Mouse (Mus musculus) limb, embryonic 13.5 days (tissue): Measurements from ENCODE around the gene Ppp2r3a. TPM values are rescaled to one million over a fixed set of nuclear protein-coding genes. Genes with fewer than 3 reads are reported as not detected.

Experiments used
- ATAC-seq: fragments of 200-750 bp; cut with Nextera tagmentation; 2 replicates; pipeline ENCODE4 v1.8.0; 2017; ENCODE audit warnings: low read depth, moderate number of reproducible peaks, moderate TSS enrichment; ENCODE audit not compliant: low FRiP score
- H3K27ac ChIP-seq: fragments of 300-500 bp; sonication (generic); 2 replicates; pipeline ENCODE4 v1.5.1; 2015; ENCODE audit warnings: inconsistent platforms, mild to moderate bottlenecking, moderate library complexity
- H3K27me3 ChIP-seq: fragments of 300-500 bp; sonication (generic); 2 replicates; pipeline ENCODE4 v1.6.1; 2015; ENCODE audit warnings: mild to moderate bottlenecking, inconsistent platforms
- H3K36me3 ChIP-seq: fragments of 300-500 bp; sonication (generic); 2 replicates; pipeline ENCODE4 v1.6.1; 2015; ENCODE audit warnings: inconsistent platforms, mild to moderate bottlenecking, moderate library complexity
- H3K4me1 ChIP-seq: fragments of 300-500 bp; sonication (generic); 2 replicates; pipeline ENCODE4 v1.6.1; 2015; ENCODE audit warnings: inconsistent platforms
- H3K4me2 ChIP-seq: fragments of 300-500 bp; sonication (generic); replicated peaks from 2 replicates; pipeline ENCODE4 v1.6.1; 2015; ENCODE audit warnings: inconsistent platforms, mild to moderate bottlenecking, moderate library complexity
- H3K4me3 ChIP-seq: fragments of 300-500 bp; sonication (generic); 2 replicates; pipeline ENCODE4 v1.5.1; 2015; ENCODE audit warnings: moderate library complexity, mild to moderate bottlenecking, inconsistent platforms
- H3K9ac ChIP-seq: fragments of 300-500 bp; sonication (generic); 2 replicates; pipeline ENCODE4 v1.6.1; 2015; ENCODE audit warnings: mild to moderate bottlenecking, inconsistent platforms
- H3K9me3 ChIP-seq: fragments of 300-500 bp; sonication (generic); 2 replicates; pipeline ENCODE4 v1.6.1; 2016; ENCODE audit warnings: inconsistent platforms
- WGBS: fragments of 180-500 bp; shearing (Covaris S2); methylation state at CpG from one replicate; pipeline ENCODE4 v1.1.7; 2015; 5-methylcytosine and 5-hydroxymethylcytosine counted together
- polyA plus RNA-seq: library from polyadenylated mRNA; unstranded; fragments of >200 nt; fragmentation: Nextera tagmentation; extraction: Ambion mirVana; gene quantifications from 2 replicates; pipeline ENCODE4 v1.2.1, GENCODE M21; 2015

Gene Ppp2r3a
- polyA plus RNA-seq, 1 experiment from 2014 or later = 18.1 TPM

DNA sequence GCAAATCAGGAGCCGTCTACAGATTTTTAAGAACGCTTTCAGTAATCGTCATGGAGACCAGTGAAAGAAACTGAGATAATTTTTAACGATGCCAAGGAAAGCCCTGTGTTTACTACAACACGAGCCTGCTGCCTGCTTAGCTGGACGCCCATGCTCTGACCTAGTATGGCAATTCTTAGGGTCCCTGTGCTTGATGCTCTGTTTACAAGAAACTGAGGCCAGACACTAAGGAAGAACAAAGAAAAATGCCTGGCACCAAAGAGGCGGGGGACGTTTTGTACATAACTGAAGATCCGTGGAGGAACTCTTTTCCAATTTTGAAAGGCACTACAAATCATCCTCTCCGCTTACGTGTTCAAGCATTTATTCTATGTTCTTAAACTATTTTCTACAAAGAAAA is 1.1 kb downstream of the Ppp2r3a start:
- peak overlapping the region; percentile 98 for H3K27ac ChIP-seq
- H3K4me1 ChIP-seq = peaks cover 17% of the 10 kb centered on the region
- no peaks in the 10 kb centered on the region for H3K27me3 ChIP-seq
- ATAC-seq = no peak
- WGBS = 2% methylated on average over 11 of the region's 11 CpGs
- H3K9me3 ChIP-seq = no peaks in the 10 kb centered on the region
- H3K4me3 ChIP-seq = peak overlapping the region; percentile 80
- peak overlapping the region; percentile 68 for H3K4me2 ChIP-seq
- peak overlapping the region; percentile 80 for H3K9ac ChIP-seq
- no peaks in the 10 kb centered on the region for H3K36me3 ChIP-seq

DNA sequence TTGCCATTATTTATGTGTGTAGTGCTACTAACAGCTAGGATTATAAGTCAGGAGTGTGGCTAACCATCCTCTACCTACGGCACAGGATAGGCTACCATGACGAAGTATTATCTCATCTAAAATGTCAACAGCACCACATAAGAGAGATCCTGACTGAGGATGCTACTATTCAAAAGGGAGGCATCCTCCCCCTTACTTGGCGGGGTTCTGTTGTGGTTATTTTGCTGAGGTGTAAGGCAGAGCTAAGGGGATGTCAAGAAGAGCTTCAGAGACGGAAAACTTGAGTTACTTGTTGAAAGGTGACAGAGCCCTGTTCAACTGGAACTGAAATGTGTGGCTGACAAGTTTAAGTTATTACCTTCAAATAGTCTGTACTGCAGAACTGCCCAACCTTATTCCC is 2.0 kb downstream of the Ppp2r3a start:
- no peaks in the 10 kb centered on the region for H3K9me3 ChIP-seq
- H3K9ac ChIP-seq = no peak overlapping the region
- peaks cover 17% of the 10 kb centered on the region for H3K4me1 ChIP-seq
- H3K27ac ChIP-seq = no peak overlapping the region
- ATAC-seq = no peak
- no peaks in the 10 kb centered on the region for H3K36me3 ChIP-seq
- no peak overlapping the region for H3K4me3 ChIP-seq
- peak overlapping the region; percentile 68 for H3K4me2 ChIP-seq
- H3K27me3 ChIP-seq = no peaks in the 10 kb centered on the region
- 72% methylated on average over 4 of the region's 4 CpGs for WGBS

GRCm38 (mm10) chr9:101247541-101247940 is 4.1 kb downstream of the Ppp2r3a start:
- 85% methylated on average over 7 of the region's 7 CpGs for WGBS
- H3K9ac ChIP-seq = no peak overlapping the region

DNA sequence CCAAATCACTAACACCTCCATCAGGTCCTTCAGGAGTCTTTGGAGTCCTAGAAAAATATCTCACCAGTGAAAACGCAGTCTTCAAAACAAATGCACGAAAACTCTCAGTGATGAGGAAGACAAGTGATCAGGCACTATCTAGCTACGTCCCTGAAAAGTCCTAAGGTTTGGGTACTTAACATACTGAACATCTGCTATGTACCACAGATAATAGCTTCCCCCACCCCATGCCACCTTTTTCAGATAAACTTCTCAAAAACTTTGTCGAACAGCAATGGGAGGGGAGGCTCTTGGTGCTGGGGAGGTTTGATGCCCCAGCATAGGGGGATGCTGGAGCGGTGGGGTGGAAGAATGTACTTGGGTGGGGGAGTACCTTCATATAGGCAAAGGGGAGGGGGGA is 6.1 kb downstream of the Ppp2r3a start:
- Histone ChIP-seq H3K27ac (no peak overlapping the region), H3K4me3 (no peak overlapping the region), H3K27me3 (no peaks in the 10 kb centered on the region), H3K36me3 (no peaks in the 10 kb centered on the region), H3K9ac (no peak overlapping the region), H3K4me1 (peaks cover 16% of the 10 kb centered on the region), H3K4me2 (no peak overlapping the region), H3K9me3 (no peaks in the 10 kb centered on the region)
- no peak for ATAC-seq
- 96% methylated on average over 5 of the region's 5 CpGs for WGBS

More at GRCm38 (mm10) chr9:101247541-101247940, 4.1 kb downstream of the Ppp2r3a start:
- Histone ChIP-seq H3K27ac (no peak overlapping the region), H3K4me2 (no peak overlapping the region), H3K9me3 (no peaks in the 10 kb centered on the region), H3K4me1 (peaks cover 17% of the 10 kb centered on the region), H3K27me3 (no peaks in the 10 kb centered on the region), H3K4me3 (no peak overlapping the region), H3K36me3 (no peaks in the 10 kb centered on the region)
- no peak for ATAC-seq

GRCm38 (mm10) chr9:101243711-101244110 is 7.9 kb downstream of the Ppp2r3a start:
- Histone ChIP-seq H3K4me3 (no peak overlapping the region), H3K36me3 (no peaks in the 10 kb centered on the region), H3K27me3 (no peaks in the 10 kb centered on the region), H3K4me2 (no peak overlapping the region), H3K9ac (no peak overlapping the region), H3K4me1 (no peaks in the 10 kb centered on the region), H3K9me3 (no peaks in the 10 kb centered on the region), H3K27ac (no peak overlapping the region)
- 69% methylated on average over 2 of the region's 2 CpGs for WGBS
- no peak for ATAC-seq

DNA sequence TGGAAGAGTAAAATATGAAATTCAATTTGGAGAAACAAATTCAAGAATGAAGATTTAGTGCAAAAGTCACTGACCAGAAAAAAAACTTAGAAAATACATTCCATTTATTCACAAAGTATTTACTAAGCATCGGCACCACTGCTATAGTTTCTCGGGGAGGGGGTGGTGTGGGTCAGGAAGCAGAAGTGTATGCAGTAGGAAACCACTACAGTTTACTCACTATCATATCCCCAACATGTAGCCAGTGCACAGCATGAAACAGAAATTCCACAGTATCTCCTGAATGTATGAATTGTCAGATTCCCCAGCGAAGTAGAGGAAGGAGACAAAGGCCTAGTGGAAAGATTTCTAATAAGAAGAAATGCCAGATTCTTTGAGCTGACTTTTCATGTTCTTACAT is 11.4 kb downstream of the Ppp2r3a start:
- no peaks in the 10 kb centered on the region for H3K27me3 ChIP-seq
- no peaks in the 10 kb centered on the region for H3K9me3 ChIP-seq
- no peak overlapping the region for H3K4me2 ChIP-seq
- no peak overlapping the region for H3K27ac ChIP-seq
- no peaks in the 10 kb centered on the region; the same call in 1 of the 2 replicates for H3K36me3 ChIP-seq
- no peak overlapping the region for H3K9ac ChIP-seq
- no peak for ATAC-seq
- WGBS = 83% methylated on average over 3 of the region's 3 CpGs
- H3K4me3 ChIP-seq = no peak overlapping the region
- H3K4me1 ChIP-seq = 0 out of 2 replicates have a peak, but pooled peaks cover 4% of the 10 kb centered on the region

DNA sequence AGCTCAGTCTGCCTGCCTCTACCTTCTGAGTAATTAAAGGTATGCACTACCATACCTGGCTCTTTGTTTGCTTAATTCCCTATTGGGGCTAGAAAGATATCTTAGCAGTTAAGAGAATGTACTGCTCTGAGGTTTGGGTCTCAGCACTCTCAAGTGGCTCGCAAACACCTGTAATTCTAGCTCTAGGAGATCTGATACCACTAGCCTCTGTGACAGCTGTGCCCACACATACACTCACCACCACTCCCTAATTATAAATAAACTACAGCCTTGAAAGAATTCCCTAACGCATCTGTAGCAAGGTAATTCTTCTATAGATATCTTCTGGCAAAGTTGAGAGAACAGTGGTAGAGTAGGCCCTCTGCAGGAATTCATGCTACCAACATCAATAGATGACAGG is 15.8 kb downstream of the Ppp2r3a start:
- Histone ChIP-seq H3K9ac (no peak overlapping the region), H3K36me3 (peaks cover 5% of the 10 kb centered on the region; the same call in 1 of the 2 replicates), H3K4me3 (no peak overlapping the region), H3K9me3 (no peaks in the 10 kb centered on the region), H3K27ac (no peak overlapping the region), H3K4me2 (no peak overlapping the region), H3K4me1 (0 out of 2 replicates have a peak, but pooled peaks cover 4% of the 10 kb centered on the region), H3K27me3 (no peaks in the 10 kb centered on the region)
- no peak for ATAC-seq
- 62% methylated on average over 2 of the region's 2 CpGs for WGBS

DNA sequence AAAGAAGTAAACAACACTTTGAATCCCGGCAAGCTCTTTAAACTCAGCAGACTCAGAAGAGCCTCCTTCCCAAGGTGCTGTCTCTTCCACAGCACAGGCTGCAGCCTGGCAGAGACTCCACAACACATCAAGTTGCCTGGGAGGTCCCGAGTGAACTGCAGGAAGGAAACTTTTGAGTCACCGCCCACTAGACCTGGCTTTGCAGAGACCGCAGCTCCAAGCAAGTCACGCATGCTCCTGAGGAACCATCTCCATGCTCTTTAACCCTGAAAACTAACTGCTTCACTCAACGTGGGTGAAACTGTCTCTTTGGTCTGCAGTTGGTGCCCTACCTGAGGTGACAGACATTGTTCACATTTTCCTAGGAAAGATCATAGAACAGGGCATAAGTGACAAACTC is 19.6 kb downstream of the Ppp2r3a start:
- Histone ChIP-seq H3K9ac (no peak overlapping the region), H3K4me2 (no peak overlapping the region), H3K9me3 (no peaks in the 10 kb centered on the region), H3K36me3 (peaks cover 7% of the 10 kb centered on the region; the same call in 1 of the 2 replicates), H3K27me3 (no peaks in the 10 kb centered on the region), H3K4me3 (no peak overlapping the region), H3K27ac (no peak overlapping the region), H3K4me1 (0 out of 2 replicates have a peak, but pooled peaks cover 4% of the 10 kb centered on the region)
- 72% methylated on average over 6 of the region's 6 CpGs for WGBS
- no peak for ATAC-seq

DNA sequence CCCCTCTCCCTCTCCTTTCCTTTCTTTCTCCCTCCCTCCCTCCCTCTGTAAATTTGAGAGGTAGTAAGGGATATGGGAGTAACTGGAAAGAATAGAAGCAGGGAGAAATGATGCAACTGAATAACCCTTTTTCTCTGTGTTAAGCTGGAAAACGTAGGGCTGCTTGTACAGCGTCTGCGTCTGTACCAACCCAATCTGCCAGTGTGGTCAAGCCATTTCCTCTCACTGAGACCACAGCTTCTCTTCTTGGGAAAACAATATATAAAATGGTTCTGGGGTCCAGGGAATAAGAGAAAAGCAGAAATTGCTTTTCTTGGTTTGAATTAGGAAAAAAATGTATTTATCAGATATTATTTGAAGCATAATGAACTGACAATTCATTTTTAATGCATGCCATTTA is 21.6 kb downstream of the Ppp2r3a start:
- ATAC-seq = no peak
- no peaks in the 10 kb centered on the region for H3K4me1 ChIP-seq
- no peak overlapping the region for H3K27ac ChIP-seq
- H3K36me3 ChIP-seq = peaks cover 7% of the 10 kb centered on the region; the same call in 1 of the 2 replicates
- H3K9ac ChIP-seq = no peak overlapping the region
- H3K9me3 ChIP-seq = no peaks in the 10 kb centered on the region
- H3K4me2 ChIP-seq = no peak overlapping the region
- H3K4me3 ChIP-seq = no peak overlapping the region
- 76% methylated on average over 3 of the region's 3 CpGs for WGBS
- H3K27me3 ChIP-seq = no peaks in the 10 kb centered on the region

- H3K27me3 ChIP-seq = no peaks in the 10 kb centered on the region
- no peak for ATAC-seq
- no peak overlapping the region for H3K4me3 ChIP-seq
- H3K36me3 ChIP-seq = peaks cover 7% of the 10 kb centered on the region; the same call in 1 of the 2 replicates
- H3K4me1 ChIP-seq = no peaks in the 10 kb centered on the region
- no peak overlapping the region for H3K4me2 ChIP-seq
- no peaks in the 10 kb centered on the region for H3K9me3 ChIP-seq
- H3K9ac ChIP-seq = no peak overlapping the region
- no peak overlapping the region for H3K27ac ChIP-seq
Measured at GRCm38 (mm10) chr9:101228892-101229291, 22.7 kb downstream of the Ppp2r3a start.

DNA sequence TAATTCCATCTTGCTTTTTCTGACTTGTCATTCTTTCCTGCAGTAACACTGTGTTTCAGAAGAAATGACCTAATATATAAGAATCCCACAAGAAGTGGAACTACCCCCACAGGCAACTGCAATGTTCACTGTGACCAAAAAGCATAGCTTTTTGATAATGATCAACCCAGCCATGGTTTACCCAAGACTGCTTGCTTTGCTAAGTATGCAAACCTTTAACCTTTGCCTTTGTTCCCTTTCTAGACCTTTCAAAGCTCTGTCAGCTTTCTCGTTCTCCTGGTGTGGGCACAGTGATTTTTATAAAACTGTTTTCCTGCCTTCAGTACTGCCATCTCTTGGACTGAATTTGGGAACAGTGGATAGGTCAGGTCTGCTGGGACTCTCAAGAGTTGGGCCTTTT is 43.6 kb downstream of the Ppp2r3a start:
- Histone ChIP-seq H3K9me3 (no peaks in the 10 kb centered on the region), H3K9ac (no peak overlapping the region), H3K4me3 (no peak overlapping the region), H3K27ac (no peak overlapping the region), H3K27me3 (no peaks in the 10 kb centered on the region), H3K4me2 (no peak overlapping the region), H3K36me3 (peaks cover 18% of the 10 kb centered on the region), H3K4me1 (no peaks in the 10 kb centered on the region)
- no peak for ATAC-seq
- 82% methylated on average over 1 of the region's 1 CpGs for WGBS

GRCm38 (mm10) chr9:101206516-101206915 is 45.1 kb downstream of the Ppp2r3a start:
- H3K4me1 ChIP-seq = no peaks in the 10 kb centered on the region
- H3K36me3 ChIP-seq = peaks cover 14% of the 10 kb centered on the region
- no peak for ATAC-seq
- no peak overlapping the region for H3K4me3 ChIP-seq
- no peaks in the 10 kb centered on the region for H3K27me3 ChIP-seq
- no peak overlapping the region for H3K4me2 ChIP-seq
- H3K9ac ChIP-seq = no peak overlapping the region
- no peak overlapping the region for H3K27ac ChIP-seq
- 92% methylated on average over 4 of the region's 4 CpGs for WGBS
- H3K9me3 ChIP-seq = no peaks in the 10 kb centered on the region

GRCm38 (mm10) chr9:101205216-101205615 is 46.4 kb downstream of the Ppp2r3a start:
- H3K4me2 ChIP-seq = no peak overlapping the region
- peaks cover 11% of the 10 kb centered on the region for H3K4me1 ChIP-seq
- H3K36me3 ChIP-seq = peaks cover 6% of the 10 kb centered on the region; the same call in 1 of the 2 replicates
- H3K4me3 ChIP-seq = no peak overlapping the region
- H3K27ac ChIP-seq = no peak overlapping the region
- H3K9ac ChIP-seq = no peak overlapping the region
- no peaks in the 10 kb centered on the region for H3K27me3 ChIP-seq
- no peaks in the 10 kb centered on the region for H3K9me3 ChIP-seq
- 35% methylated on average over 1 of the region's 1 CpGs for WGBS
- ATAC-seq = no peak
